Mouse (Mus musculus) hindbrain, postnatal 0 days (tissue): ENCODE data around the gene Txn2. TPM values are rescaled to one million over a fixed set of nuclear protein-coding genes. Genes with fewer than 3 reads are reported as not detected.

Experiments
- ATAC-seq: fragments of 200-750 bp; cut with Nextera tagmentation; 2 replicates; pipeline ENCODE4 v1.8.0; 2017; ENCODE audit warnings: mild to moderate bottlenecking, moderate TSS enrichment, moderate library complexity
- DNase-seq: peaks from one replicate; pipeline ENCODE4 v3.0.0-alpha.2; 2015; ENCODE audit warnings: low spot score
- H3K27ac ChIP-seq: fragments of 300-500 bp; sonication (generic); 2 replicates; pipeline ENCODE4 v1.5.1; 2014; ENCODE audit warnings: mild to moderate bottlenecking
- H3K27me3 ChIP-seq: fragments of 300-500 bp; sonication (generic); 2 replicates; pipeline ENCODE4 v1.6.1; 2014; ENCODE audit warnings: low read length, mixed read lengths; ENCODE audit not compliant: insufficient read depth
- H3K36me3 ChIP-seq: fragments of 300-500 bp; sonication (generic); 2 replicates; pipeline ENCODE4 v1.6.1; 2014; ENCODE audit warnings: low read length, mixed read lengths; ENCODE audit not compliant: insufficient read depth
- H3K4me1 ChIP-seq: fragments of 300-500 bp; sonication (generic); 2 replicates; pipeline ENCODE4 v1.6.1; 2014; ENCODE audit warnings: antibody characterized with exemption, low read length, mixed read lengths; ENCODE audit not compliant: insufficient read depth
- H3K4me2 ChIP-seq: fragments of 300-500 bp; sonication (generic); 2 replicates; pipeline ENCODE4 v1.6.1; 2014; ENCODE audit warnings: low read depth, mild to moderate bottlenecking, low read length, moderate library complexity, mixed read lengths
- H3K4me3 ChIP-seq: fragments of 300-500 bp; sonication (generic); 2 replicates; pipeline ENCODE4 v1.5.1; 2014; ENCODE audit warnings: low read length
- H3K9ac ChIP-seq: fragments of 300-500 bp; sonication (generic); replicated peaks from 2 replicates; pipeline ENCODE4 v1.6.1; 2014; ENCODE audit warnings: mild to moderate bottlenecking, low read length, moderate library complexity, mixed read lengths
- H3K9me3 ChIP-seq: fragments of 300-500 bp; sonication (generic); 2 replicates; pipeline ENCODE4 v1.6.1; 2016; ENCODE audit warnings: low read length, mixed read lengths
- CTCF ChIP-seq: IDR thresholded peaks from 2 replicates; pipeline ENCODE4 v1.5.1; 2016; ENCODE audit warnings: antibody characterized with exemption, control low read depth, low read depth
- WGBS: fragments of 180-500 bp; shearing (Covaris S2); extraction: QIAGEN DNeasy Blood & Tissue Kit; methylation state at CpG from one replicate; pipeline ENCODE4 v1.1.7; 2014; 5-methylcytosine and 5-hydroxymethylcytosine counted together
- polyA plus RNA-seq: library from polyadenylated mRNA; unstranded; fragments of >200 nt; fragmentation: Nextera tagmentation; extraction: Ambion mirVana; gene quantifications from 2 replicates; pipeline ENCODE4 v1.2.1, GENCODE M21; 2015
- total RNA-seq: library from RNA; depleted of rRNA; stranded (reverse); fragments of >200 nt; gene quantifications from 2 replicates; pipeline ENCODE4 v1.2.3, GENCODE M21; 2014

Txn2 gene
- total and polyA plus RNA-seq, 2 experiments from 2014 or later: 52.5 to 215 TPM

GRCm38 (mm10) chr15:77882297-77882696, 46.5 kb downstream of the Txn2 start:
- ATAC-seq (no peak), DNase-seq (no peak)
- 77% methylated on average over 6 of the region's 6 CpGs for WGBS
- Histone ChIP-seq H3K27me3 (no peaks in the 10 kb centered on the region), H3K36me3 (no peaks in the 10 kb centered on the region), H3K4me2 (no peak overlapping the region), H3K4me1 (no peaks in the 10 kb centered on the region), H3K4me3 (no peak overlapping the region), H3K9me3 (no peaks in the 10 kb centered on the region), H3K27ac (no peak overlapping the region), H3K9ac (no peak overlapping the region)
- TF ChIP-seq CTCF: no peak

GRCm38 (mm10) chr15:77881698-77882097, 47.1 kb downstream of the Txn2 start:
- 70% methylated on average over 5 of the region's 5 CpGs for WGBS
- H3K27ac ChIP-seq: no peak overlapping the region
- H3K36me3 ChIP-seq: no peaks in the 10 kb centered on the region
- H3K9me3 ChIP-seq: no peaks in the 10 kb centered on the region
- no peak overlapping the region for H3K9ac ChIP-seq
- H3K4me1 ChIP-seq: no peaks in the 10 kb centered on the region
- DNase-seq (no peak), ATAC-seq (no peak)
- no peaks in the 10 kb centered on the region for H3K27me3 ChIP-seq
- no peak for TF ChIP-seq CTCF
- no peak overlapping the region for H3K4me2 ChIP-seq
- H3K4me3 ChIP-seq: no peak overlapping the region

GRCm38 (mm10) chr15:77880738-77881137, 48.1 kb downstream of the Txn2 start:
- no peak overlapping the region for H3K9ac ChIP-seq
- WGBS: 86% methylated on average over 5 of the region's 5 CpGs

GRCm38 (mm10) chr15:77879756-77880155, 49.0 kb downstream of the Txn2 start:
- Histone ChIP-seq H3K9me3 (no peaks in the 10 kb centered on the region), H3K4me2 (no peak overlapping the region), H3K27me3 (no peaks in the 10 kb centered on the region), H3K4me3 (no peak overlapping the region), H3K9ac (no peak overlapping the region), H3K27ac (no peak overlapping the region), H3K36me3 (no peaks in the 10 kb centered on the region), H3K4me1 (no peaks in the 10 kb centered on the region)
- ATAC-seq (no peak), DNase-seq (no peak)
- TF ChIP-seq CTCF: no peak
- WGBS: 85% methylated on average over 3 of the region's 3 CpGs

More at GRCm38 (mm10) chr15:77880738-77881137, 48.1 kb downstream of the Txn2 start:
- no peaks in the 10 kb centered on the region for H3K27me3 ChIP-seq
- no peak for DNase-seq
- no peaks in the 10 kb centered on the region for H3K4me1 ChIP-seq
- no peak for ATAC-seq
- H3K4me2 ChIP-seq: no peak overlapping the region
- TF ChIP-seq CTCF: no peak
- no peaks in the 10 kb centered on the region for H3K9me3 ChIP-seq
- no peaks in the 10 kb centered on the region for H3K36me3 ChIP-seq
- H3K27ac ChIP-seq: no peak overlapping the region
- no peak overlapping the region for H3K4me3 ChIP-seq

- Histone ChIP-seq H3K4me3 (no peak overlapping the region), H3K9ac (no peak overlapping the region), H3K4me2 (no peak overlapping the region), H3K9me3 (no peaks in the 10 kb centered on the region), H3K27me3 (no peaks in the 10 kb centered on the region), H3K27ac (no peak overlapping the region), H3K4me1 (no peaks in the 10 kb centered on the region), H3K36me3 (no peaks in the 10 kb centered on the region)
- DNase-seq: no peak
- TF ChIP-seq CTCF: no peak
- ATAC-seq: no peak
- 65% methylated on average over 2 of the region's 2 CpGs for WGBS
Observed at GRCm38 (mm10) chr15:77877209-77877608, 51.6 kb downstream of the Txn2 start.

- no peak for TF ChIP-seq CTCF
- no peak for ATAC-seq
- Histone ChIP-seq H3K27ac (no peak overlapping the region), H3K9me3 (no peaks in the 10 kb centered on the region), H3K9ac (no peak overlapping the region), H3K4me3 (no peak overlapping the region), H3K27me3 (no peaks in the 10 kb centered on the region), H3K4me1 (no peaks in the 10 kb centered on the region), H3K36me3 (no peaks in the 10 kb centered on the region), H3K4me2 (no peak overlapping the region)
- WGBS: 83% methylated on average over 3 of the region's 3 CpGs
- DNase-seq: no peak
Observed at GRCm38 (mm10) chr15:77876716-77877115, 52.1 kb downstream of the Txn2 start.

GRCm38 (mm10) chr15:77875953-77876352, 52.9 kb downstream of the Txn2 start:
- Histone ChIP-seq H3K4me3 (no peak overlapping the region), H3K9ac (no peak overlapping the region), H3K27me3 (no peaks in the 10 kb centered on the region), H3K9me3 (no peaks in the 10 kb centered on the region), H3K27ac (no peak overlapping the region), H3K4me1 (no peaks in the 10 kb centered on the region), H3K4me2 (no peak overlapping the region), H3K36me3 (no peaks in the 10 kb centered on the region)
- DNase-seq: no peak
- WGBS: 95% methylated on average over 6 of the region's 6 CpGs
- no peak for ATAC-seq
- no peak for TF ChIP-seq CTCF
